Mouse (Mus musculus): ENCODE data around the gene Samd5.
A peak's percentile ranks its signal among the peaks of the same experiment; 100 is the strongest.

The Samd5 gene

DNA sequence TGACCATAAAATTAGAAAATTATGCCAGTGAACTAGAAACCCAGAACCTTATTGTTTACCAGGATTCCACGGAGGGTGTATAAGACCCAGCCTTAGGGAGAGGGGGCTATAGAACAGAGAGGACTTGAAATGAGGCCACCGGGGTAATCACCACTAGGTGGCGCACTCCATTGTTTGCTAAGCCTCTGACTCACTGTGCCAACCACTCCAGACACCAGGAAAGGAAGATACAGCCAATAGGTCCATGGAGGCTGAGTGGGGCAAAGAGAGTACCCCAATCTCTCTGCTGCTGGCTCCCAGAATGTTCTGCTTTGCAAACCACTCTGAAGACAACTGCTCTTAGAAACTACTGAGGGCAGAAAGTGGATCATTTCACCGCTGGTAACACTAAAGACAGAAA lies 99.4 kb downstream of the Samd5 start:
- DNase-seq (ENCODE audit: low spot score in 2 of 2): peak; percentile 20 to 46

DNA sequence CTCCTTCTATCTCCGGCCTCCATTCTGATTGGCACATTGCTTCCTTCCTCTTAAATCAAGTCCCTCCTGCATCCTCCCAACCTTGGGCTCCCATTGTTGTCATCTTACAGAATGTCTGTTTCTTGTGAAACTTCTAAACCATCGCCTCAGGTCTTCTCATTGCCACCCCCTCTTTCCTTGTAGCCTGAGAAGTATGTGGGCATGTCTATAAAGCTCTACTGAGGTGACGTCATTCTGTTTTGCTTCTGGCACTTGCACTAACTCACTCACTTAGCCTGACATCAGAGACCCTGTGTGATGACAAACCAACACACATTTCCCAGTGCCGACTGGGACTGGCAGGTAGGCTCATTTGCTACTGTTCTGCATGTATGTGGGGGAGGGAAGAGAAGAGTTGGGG lies 100.9 kb downstream of the Samd5 start:
- DNase-seq (ENCODE audit: low spot score in 2 of 2): no peak

All from frontal cortex, postnatal 25 days (tissue).